15 mouse cellular contexts compared by ENCODE assay signal in the genomic region with DNA sequence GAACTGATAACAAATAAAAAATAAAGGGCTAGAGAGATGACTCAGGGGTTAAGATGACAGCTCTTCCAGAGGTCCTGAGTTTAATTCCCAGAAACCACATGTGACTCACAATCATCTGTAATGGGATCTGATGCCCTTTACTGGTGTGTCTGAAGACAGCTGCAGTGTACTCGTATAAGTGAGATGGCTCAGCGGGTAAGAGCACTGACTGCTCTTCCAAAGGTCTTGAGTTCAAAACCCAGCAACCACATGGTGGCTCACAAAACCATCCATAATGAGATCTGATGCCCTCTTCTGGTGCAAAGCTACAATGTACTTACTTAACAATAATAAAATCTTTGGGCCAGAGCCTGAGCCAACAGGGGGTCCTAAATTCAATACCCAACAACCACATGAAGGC. TPM values are rescaled to one million over a fixed set of nuclear protein-coding genes. Genes with fewer than 3 reads are reported as not detected.
DNase-seq lines count a peak whose midpoint lies in the region; TF ChIP-seq lines count a peak whose summit lies in the region.
"Had no signal": no experiment of that assay in that cellular context is flagged by ENCODE, and none has a peak within 500 bp of the region (broad histone marks: within the 10 kb centered on the region; RNA-seq: fewer than 3 reads in every experiment).

No protein-coding gene starts in this region.

- peak; percentile 20 for TF ChIP-seq CTCF in heart, adult 2 months (IDR thresholded peaks at IDR 0.05)

- intact Hi-C loops in heart, adult 2 months (cut with DNase I) = no loop called here
- intact Hi-C loops in heart, postnatal 14 days (cut with DNase I) = no loop called here

- no peak for TF ChIP-seq POLR2A in heart, adult 2 months (IDR thresholded peaks at IDR 0.05; ENCODE audit: insufficient read depth, low read depth, low read length)

- WGBS in heart, adult 2 months = 91% methylated on average over 2 of the region's 2 CpGs

- H3K27ac ChIP-seq in heart, adult 2 months = no peak overlapping the region
- H3K27ac ChIP-seq: hindbrain, embryonic 12.5 days; midbrain, embryonic 10.5 days had no signal

- no peaks in the 10 kb centered on the region for H3K27me3 ChIP-seq in heart, adult 2 months (ENCODE audit: control insufficient read depth, insufficient read depth, low read length)
- H3K27me3 ChIP-seq: hindbrain, embryonic 12.5 days had no signal

- TF ChIP-seq EP300 in heart, adult 2 months (IDR thresholded peaks at IDR 0.05; ENCODE audit: insufficient read depth, low read depth, low read length) = no peak

- H3K36me3 ChIP-seq in heart, adult 2 months (ENCODE audit: control insufficient read depth, insufficient read depth, low read length) = no peaks in the 10 kb centered on the region

- no peaks in the 10 kb centered on the region for H3K79me2 ChIP-seq in heart, adult 2 months (replicated peaks; ENCODE audit: control insufficient read depth, insufficient read depth, low read length)

- no peak for DNase-seq in heart, adult 2 months
- DNase-seq in heart, postnatal 14 days = no peak
- peak; percentile 45 for DNase-seq in 3134 (ENCODE audit: extremely low read depth, insufficient read length, low spot score)
- DNase-seq in 416B (ENCODE audit: low read depth) = peak; percentile 55
- DNase-seq in ZHBTc4 (ENCODE audit: low read depth, low spot score) = peak; percentile 25
- no peak for DNase-seq in right cerebral cortex, postnatal 36 days (ENCODE audit: low spot score in 2 of 2)
- no peak for DNase-seq in cerebellum, adult 11-12 months
- DNase-seq: cerebellum, adult 11 months; cerebellum, postnatal 36 days; kidney, adult 18-20 months; kidney, postnatal 4 days; layer of hippocampus, postnatal 36 days; lung, postnatal 14 days had no signal

- H3K9ac ChIP-seq in heart, adult 2 months (ENCODE audit: low read depth, low read length) = no peak overlapping the region
- H3K9ac ChIP-seq: hindbrain, embryonic 12.5 days had no signal

- peaks cover 3% of the 10 kb centered on the region; the same call in 1 of the 2 replicates for H3K4me1 ChIP-seq in heart, adult 2 months (ENCODE audit: control insufficient read depth, insufficient read depth, low read length)

- H3K4me3 ChIP-seq in heart, adult 2 months = no peak overlapping the region
- H3K4me3 ChIP-seq: hindbrain, embryonic 12.5 days had no signal

RNA-seq across cellular contexts. Expression of a gene that starts 2.1 kb away (rescaled TPM):
- total RNA-seq in heart, adult 2 months (2021) = 10 to 100 TPM; 19.5 to 23.4 TPM
- 23.0 and 28.0 TPM in 2 replicates for polyA plus RNA-seq in heart, adult 2 months (2012; rRNA removed)
- 10 to 100 TPM; 14.2 to 21.3 TPM for total RNA-seq in heart, postnatal 14 days (2021)

RNA-seq across cellular contexts. Expression of a gene that starts 9.3 kb away (rescaled TPM):
- total RNA-seq in heart, adult 2 months (2021) = 10 to 100 TPM in 1 of 2 experiments, 1 to 10 TPM in 1; 5.1 to 10.2 TPM
- 1.3 and 2.4 TPM in 2 replicates for polyA plus RNA-seq in heart, adult 2 months (2012; rRNA removed)
- total RNA-seq in heart, postnatal 14 days (2021) = 10 to 100 TPM in 1 of 2 experiments, 1 to 10 TPM in 1; 3.2 to 11.2 TPM

RNA-seq across cellular contexts. Expression of a gene that starts 9.6 kb away (rescaled TPM):
- total RNA-seq in heart, adult 2 months (2021) = 10 to 100 TPM; 10.1 to 12.1 TPM
- polyA plus RNA-seq in heart, adult 2 months (2012; rRNA removed) = 12.0 and 14.7 TPM in 2 replicates
- total RNA-seq in heart, postnatal 14 days (2021) = 10 to 100 TPM; 10.8 to 11.1 TPM

RNA-seq across cellular contexts. Expression of a gene that starts 9.8 kb away (rescaled TPM):
- 10 to 100 TPM; 50.6 to 58.3 TPM for total RNA-seq in heart, adult 2 months (2021)
- 56.8 and 81.6 TPM in 2 replicates for polyA plus RNA-seq in heart, adult 2 months (2012; rRNA removed)
- 10 to 100 TPM; 60.2 to 61.2 TPM for total RNA-seq in heart, postnatal 14 days (2021)

RNA-seq across cellular contexts. Expression of a gene that starts 26.8 kb away (rescaled TPM):
- total RNA-seq in heart, adult 2 months (2021) = 10 to 100 TPM; 38.3 to 48.4 TPM
- 234 and 242 TPM in 2 replicates for polyA plus RNA-seq in heart, adult 2 months (2012; rRNA removed)
- 10 to 100 TPM; 49.7 to 52.9 TPM for total RNA-seq in heart, postnatal 14 days (2021)

Comparison
In these comparisons a context has a peak if more than half of its experiments do, and no peak if none do; other contexts are left out.
1. DNase-seq: peak in 3134 (single experiment), 416B (single experiment) and ZHBTc4 (single experiment); none in heart, adult 2 months (0 of 2), heart, postnatal 14 days (0 of 2), right cerebral cortex, postnatal 36 days (0 of 2) and cerebellum, adult 11-12 months (single experiment).